Mouse (Mus musculus) liver, embryonic 14.5 days (tissue): ENCODE data around the gene Bbof1. TPM values are rescaled to one million over a fixed set of nuclear protein-coding genes. Genes with fewer than 3 reads are reported as not detected.

Source experiments
- ATAC-seq: fragments of 200-750 bp; cut with Nextera tagmentation; 2 replicates; pipeline ENCODE4 v1.8.0; 2017; ENCODE audit warnings: moderate number of reproducible peaks, mild to moderate bottlenecking, moderate library complexity; ENCODE audit not compliant: insufficient read depth
- DNase-seq, 3 experiments: peaks; one replicate each; pipeline ENCODE4 v3.0.0-alpha.2; 2012 to 2013; ENCODE audit warnings: low read depth in 3 of 3, low spot score in 3 of 3
- H3K27ac ChIP-seq: fragments of 300-500 bp; sonication (generic); 2 replicates; pipeline ENCODE4 v1.5.1; 2014; ENCODE audit warnings: moderate library complexity, mild to moderate bottlenecking, control low read depth, inconsistent platforms
- H3K27me3 ChIP-seq: fragments of 300-500 bp; sonication (generic); 2 replicates; pipeline ENCODE4 v1.6.1; 2014; ENCODE audit warnings: mild to moderate bottlenecking, low read length, moderate library complexity; ENCODE audit not compliant: control insufficient read depth, insufficient read depth
- H3K36me3 ChIP-seq: fragments of 300-500 bp; sonication (generic); replicated peaks from 2 replicates; pipeline ENCODE4 v1.6.1; 2014; ENCODE audit warnings: low read depth; ENCODE audit not compliant: control insufficient read depth, insufficient read depth
- H3K4me1 ChIP-seq, 2 experiments: fragments of 200-500 bp in 1 of 2; fragments of 300-500 bp in 1 of 2; sonication (generic) in 1 of 2; replicated peaks; 2 replicates each; pipeline ENCODE4 v1.6.1; 2012 to 2014; ENCODE audit warnings: antibody characterized with exemption in 1 of 2, inconsistent platforms in 1 of 2, low read length in 1 of 2; ENCODE audit not compliant: control insufficient read depth in 2 of 2, insufficient read depth in 2 of 2
- H3K4me2 ChIP-seq: fragments of 300-500 bp; sonication (generic); 2 replicates; pipeline ENCODE4 v1.6.1; 2014; ENCODE audit warnings: low read depth, mild to moderate bottlenecking, control low read depth, moderate library complexity
- H3K4me3 ChIP-seq, 2 experiments: fragments of 200-500 bp in 1 of 2; fragments of 300-500 bp in 1 of 2; sonication (generic) in 1 of 2; 2 replicates each; pipeline ENCODE4 v1.5.1; 2012 to 2014; ENCODE audit warnings: low read depth in 2 of 2, low read length in 2 of 2, mild to moderate bottlenecking in 2 of 2, control low read depth in 1 of 2, inconsistent platforms in 1 of 2, moderate library complexity in 1 of 2; ENCODE audit not compliant: insufficient read depth in 1 of 2
- H3K9ac ChIP-seq: fragments of 300-500 bp; sonication (generic); replicated peaks from 2 replicates; pipeline ENCODE4 v1.6.1; 2014; ENCODE audit warnings: mild to moderate bottlenecking, control low read depth, moderate library complexity
- H3K9me3 ChIP-seq: fragments of 300-500 bp; sonication (generic); 2 replicates; pipeline ENCODE4 v1.6.1; 2016; ENCODE audit warnings: low read length, mixed read lengths; ENCODE audit not compliant: control insufficient read depth
- CTCF ChIP-seq: IDR thresholded peaks from 2 replicates; pipeline ENCODE4 v1.5.1; 2016; ENCODE audit warnings: antibody characterized with exemption, low read depth, control low read depth
- EP300 ChIP-seq: IDR thresholded peaks from 2 replicates; pipeline ENCODE4 v1.6.1; 2016; ENCODE audit warnings: antibody characterized with exemption, low read depth
- WGBS: fragments of 180-500 bp; shearing (Covaris S2); extraction: QIAGEN DNeasy Blood & Tissue Kit; methylation state at CpG from one replicate; pipeline ENCODE4 v1.1.7; 2014; ENCODE audit not compliant: insufficient replicate concordance; 5-methylcytosine and 5-hydroxymethylcytosine counted together
- polyA plus RNA-seq, 2 experiments: library from polyadenylated mRNA; depleted of rRNA in 1 of 2; stranded (reverse) in 1 of 2; unstranded in 1 of 2; fragments of >200 nt; fragmentation: Nextera tagmentation in 1 of 2; extraction: Ambion mirVana in 1 of 2; gene quantifications; 2 replicates each; pipeline versions ENCODE4 v1.2.1 to v1.2.3; 2012 to 2014

Bbof1 gene
- polyA plus RNA-seq, 2 experiments, result 0.25 to 0.33 TPM

DNA sequence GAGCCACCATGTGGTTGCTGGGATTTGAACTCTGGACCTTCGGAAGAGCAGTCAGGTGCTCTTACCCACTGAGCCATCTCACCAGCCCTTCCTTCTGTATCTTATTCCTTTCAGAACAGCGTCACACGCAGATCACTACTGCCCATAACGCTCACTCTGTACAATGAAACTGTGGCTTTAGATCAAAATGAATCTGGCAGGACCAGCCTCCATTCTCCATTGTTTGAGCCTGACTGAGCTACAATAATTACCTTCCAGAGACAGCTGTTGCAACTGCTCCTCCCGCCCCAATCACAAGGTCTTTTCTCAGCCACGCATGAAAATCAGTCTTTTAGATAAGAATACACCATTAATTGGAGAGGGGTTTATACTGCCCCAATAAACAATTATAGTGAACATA, 4.3 kb upstream of the Bbof1 start:
- no peak for TF ChIP-seq CTCF
- TF ChIP-seq EP300, result no peak
- peaks cover 10 to 16% of the 10 kb centered on the region in 2 experiments for H3K4me1 ChIP-seq
- H3K27me3 ChIP-seq, result no peaks in the 10 kb centered on the region
- ATAC-seq, result no peak
- no peak overlapping the region for H3K4me2 ChIP-seq
- H3K9ac ChIP-seq, result no peak overlapping the region
- no peaks in the 10 kb centered on the region for H3K9me3 ChIP-seq
- no peak overlapping the region for H3K27ac ChIP-seq
- H3K4me3 ChIP-seq, result no peak overlapping the region
- no peak for DNase-seq
- WGBS, result 83% methylated on average over 6 of the region's 6 CpGs
- H3K36me3 ChIP-seq, result no peaks in the 10 kb centered on the region

DNA sequence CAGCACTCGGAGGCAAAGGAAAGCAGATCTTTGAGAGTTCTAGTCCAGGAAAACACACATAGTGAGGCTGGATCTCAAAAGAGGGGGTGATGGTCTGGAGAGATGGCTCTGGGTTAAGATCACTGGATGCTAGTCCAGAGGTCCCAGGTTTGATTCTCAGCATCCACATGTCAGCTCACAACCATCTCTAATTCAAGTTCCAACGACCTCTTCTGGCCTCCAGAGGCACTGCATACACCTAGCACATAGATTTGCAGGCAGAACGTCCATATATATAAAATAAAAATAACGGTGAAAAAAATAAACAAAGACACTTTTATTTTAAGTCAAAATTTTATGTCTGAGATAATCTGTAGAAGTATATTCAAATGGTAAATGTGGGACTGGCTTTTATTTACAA, 1.6 kb upstream of the Bbof1 start:
- 49% methylated on average over 4 of the region's 4 CpGs for WGBS
- ATAC-seq (no peak), DNase-seq (no peak)
- Histone ChIP-seq H3K4me3 (no peak overlapping the region), H3K9ac (no peak overlapping the region), H3K9me3 (no peaks in the 10 kb centered on the region), H3K27ac (no peak overlapping the region), H3K27me3 (no peaks in the 10 kb centered on the region), H3K36me3 (no peaks in the 10 kb centered on the region), H3K4me1 (peaks cover 4 to 8% of the 10 kb centered on the region in 2 experiments), H3K4me2 (peak overlapping the region; percentile 91; the same call in 1 of the 2 replicates)
- TF ChIP-seq EP300, result no peak
- TF ChIP-seq CTCF, result no peak

DNA sequence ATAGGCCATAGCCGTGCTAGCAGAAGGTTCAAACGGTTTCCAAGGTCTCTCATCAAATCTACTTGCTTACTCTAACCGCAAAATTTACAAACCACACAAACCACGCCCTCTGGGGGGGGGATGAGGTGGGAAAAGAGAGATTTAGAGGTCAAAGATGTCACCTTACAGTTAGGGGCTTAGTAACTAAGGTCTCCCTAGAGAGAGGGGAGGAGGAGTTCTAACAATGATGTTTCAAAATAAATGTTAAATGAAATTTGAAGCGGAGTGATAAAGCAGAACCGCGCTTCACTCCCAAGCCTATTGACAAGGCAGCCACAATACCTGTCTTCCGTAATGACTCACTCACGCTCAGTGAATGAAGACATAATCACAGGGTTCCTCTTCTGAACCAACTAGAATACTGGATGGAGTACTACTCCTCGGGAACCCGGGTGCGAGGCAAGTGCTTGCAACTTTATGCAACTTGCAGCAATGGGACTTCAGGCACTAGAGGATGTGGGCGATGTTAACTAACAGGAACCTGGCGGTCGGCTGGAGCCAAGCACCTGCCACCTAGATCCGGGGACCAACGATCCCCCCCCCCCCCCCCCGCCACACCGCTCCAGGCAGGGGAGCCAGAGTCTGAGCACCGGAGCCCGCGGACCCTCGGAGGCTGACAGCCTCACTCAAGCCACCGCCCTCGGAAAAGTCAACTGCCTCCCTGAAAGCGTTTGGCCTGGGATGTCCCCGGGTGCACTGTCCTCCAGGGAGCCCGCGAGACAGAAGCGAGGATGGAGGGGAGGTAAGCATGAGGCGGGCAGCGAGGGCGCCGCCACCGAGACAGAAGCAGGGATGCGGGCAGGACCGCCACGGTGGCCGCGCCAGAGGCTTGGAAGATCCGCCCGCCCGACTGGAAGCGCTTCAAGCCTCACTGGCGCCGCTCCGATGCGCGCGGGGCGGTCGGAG, 725 bp upstream of the Bbof1 start:
- H3K9me3 ChIP-seq, result no peaks in the 10 kb centered on the region
- H3K27me3 ChIP-seq, result no peaks in the 10 kb centered on the region
- no peaks in the 10 kb centered on the region for H3K36me3 ChIP-seq
- ATAC-seq (peak; percentile 68), DNase-seq (peak in 1 of 3 experiments; percentile 49)
- H3K4me3 ChIP-seq, result peak overlapping the region; percentile 82 to 84
- peak overlapping the region; percentile 84 for H3K9ac ChIP-seq
- peak overlapping the region; percentile 91 for H3K4me2 ChIP-seq
- peaks cover 4 to 8% of the 10 kb centered on the region in 2 experiments for H3K4me1 ChIP-seq
- peak overlapping the region; percentile 41 for H3K27ac ChIP-seq
- TF ChIP-seq CTCF (no peak), EP300 (no peak)
- WGBS, result under 1% methylated on average over 50 of the region's 52 CpGs

DNA sequence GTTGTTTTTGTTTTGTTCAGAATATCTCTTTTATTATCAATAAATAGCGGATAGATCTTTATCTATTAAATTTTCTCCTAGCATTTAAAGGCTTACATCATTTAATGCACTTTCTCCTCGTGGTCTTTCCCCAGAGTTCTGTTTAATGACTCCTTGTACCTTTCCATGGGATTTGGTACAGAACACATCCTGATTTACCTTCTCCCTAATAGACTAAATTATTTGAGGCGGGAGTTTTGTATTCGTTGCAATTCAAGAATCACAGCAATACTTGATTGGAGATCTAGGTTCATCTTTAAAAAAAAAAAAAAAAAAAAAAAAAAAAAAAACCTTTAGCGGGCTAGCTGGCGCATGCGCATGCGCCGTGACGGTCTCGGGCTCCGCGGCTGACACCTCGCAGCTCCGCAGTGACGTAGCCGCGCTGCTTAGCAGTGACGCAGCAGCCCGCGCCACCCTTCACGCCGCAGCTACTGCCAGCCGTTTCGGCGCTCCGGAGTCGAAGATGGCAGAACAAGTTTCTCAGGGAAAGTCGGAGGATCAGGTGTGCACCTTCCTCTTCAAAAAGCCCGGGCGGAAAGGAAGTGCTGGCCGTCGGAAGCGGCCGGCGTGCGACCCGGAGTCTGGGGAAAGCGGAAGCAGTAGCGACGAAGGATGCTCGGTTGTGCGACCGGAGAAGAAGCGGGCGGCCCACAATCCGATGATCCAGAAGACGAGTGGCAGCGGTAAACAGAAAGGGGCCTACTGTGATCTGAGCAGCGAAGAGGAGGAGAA, 8.1 kb downstream of the Bbof1 start, which contains the start of gene Rnf113a2:
Rnf113a2 (plus strand) TSS at position 363 of the 771 bp plus-strand sequence.
- Histone ChIP-seq H3K9ac (peak within 1 kb of the TSS; percentile 96), H3K27me3 (no peaks in the 10 kb centered on the region), H3K36me3 (no peaks in the 10 kb centered on the region), H3K27ac (peak within 1 kb of the TSS; percentile 93), H3K4me2 (peak within 1 kb of the TSS; percentile 76), H3K4me3 (peak within 1 kb of the TSS; percentile 81 to 85), H3K9me3 (no peaks in the 10 kb centered on the region), H3K4me1 (peaks cover 4 to 7% of the 10 kb centered on the region in 2 experiments)
- peak; percentile 82 for DNase-seq
- peak; percentile 97 for ATAC-seq
- 2% methylated on average over 50 of the region's 50 CpGs for WGBS
- no peak for TF ChIP-seq EP300
- no peak for TF ChIP-seq CTCF

DNA sequence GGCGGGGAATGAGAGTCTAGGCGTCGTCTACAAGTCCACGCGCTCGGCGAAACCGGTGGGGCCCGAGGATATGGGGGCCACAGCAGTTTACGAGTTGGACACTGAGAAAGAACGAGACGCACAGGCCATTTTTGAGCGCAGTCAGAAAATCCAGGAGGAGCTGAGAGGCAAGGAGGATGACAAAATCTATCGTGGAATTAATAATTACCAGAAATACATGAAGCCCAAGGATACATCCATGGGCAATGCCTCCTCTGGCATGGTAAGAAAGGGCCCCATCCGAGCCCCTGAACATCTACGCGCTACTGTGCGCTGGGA, 8.7 kb downstream of the Bbof1 start:
- DNase-seq (no peak), ATAC-seq (no peak)
- 34% methylated on average over 18 of the region's 18 CpGs for WGBS
- H3K4me1 ChIP-seq, result peaks cover 4 to 7% of the 10 kb centered on the region in 2 experiments
- TF ChIP-seq EP300 (no peak), CTCF (no peak)
- peak overlapping the region; percentile 76 for H3K4me2 ChIP-seq
- H3K4me3 ChIP-seq, result peak overlapping the region; percentile 81 to 85
- H3K27ac ChIP-seq, result peak overlapping the region; percentile 93
- peak overlapping the region; percentile 96 for H3K9ac ChIP-seq
- H3K9me3 ChIP-seq, result no peaks in the 10 kb centered on the region
- no peaks in the 10 kb centered on the region for H3K36me3 ChIP-seq
- no peaks in the 10 kb centered on the region for H3K27me3 ChIP-seq
